Mouse (Mus musculus) retina, postnatal 1 day (tissue): ENCODE data around the gene Olfr372.

Experiments
- DNase-seq: peaks from one replicate; pipeline ENCODE4 v3.0.0-alpha.2; 2012

Olfr372 gene

DNA sequence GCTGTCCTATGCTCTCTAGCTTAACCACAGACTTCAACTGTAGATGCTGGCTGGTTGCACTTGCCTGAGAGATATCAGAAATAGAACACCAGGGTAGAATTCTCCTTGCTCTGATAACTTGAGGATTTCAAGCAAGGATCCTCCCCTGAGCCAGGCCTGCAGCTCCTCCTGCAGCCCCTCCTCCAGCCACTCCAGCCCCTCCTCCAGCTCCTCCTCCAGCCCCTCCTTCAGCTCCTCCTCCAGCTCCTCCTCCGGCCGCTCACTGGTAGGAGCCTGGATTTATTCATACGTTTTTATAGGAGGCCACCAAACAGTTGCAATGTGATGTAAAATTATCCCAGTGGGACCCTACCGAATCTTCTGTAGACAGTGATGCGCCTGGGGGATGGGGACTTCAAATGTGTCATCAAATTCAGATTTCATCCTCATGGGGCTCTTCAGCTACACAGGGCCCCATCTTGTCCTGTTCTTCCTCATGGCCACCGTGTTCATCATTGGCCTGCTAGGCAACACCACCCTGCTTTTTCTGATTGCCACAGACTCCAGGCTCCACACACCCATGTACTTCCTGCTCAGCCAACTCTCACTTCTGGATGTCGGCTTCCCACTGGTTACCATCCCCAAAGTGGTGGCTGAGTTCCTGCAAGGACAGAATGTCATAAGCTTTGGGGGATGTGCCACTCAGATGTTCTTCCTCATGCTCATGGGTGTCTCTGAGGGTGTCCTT lies 58.5 kb downstream of the Olfr372 start:
- peak; percentile 24 for DNase-seq

DNA sequence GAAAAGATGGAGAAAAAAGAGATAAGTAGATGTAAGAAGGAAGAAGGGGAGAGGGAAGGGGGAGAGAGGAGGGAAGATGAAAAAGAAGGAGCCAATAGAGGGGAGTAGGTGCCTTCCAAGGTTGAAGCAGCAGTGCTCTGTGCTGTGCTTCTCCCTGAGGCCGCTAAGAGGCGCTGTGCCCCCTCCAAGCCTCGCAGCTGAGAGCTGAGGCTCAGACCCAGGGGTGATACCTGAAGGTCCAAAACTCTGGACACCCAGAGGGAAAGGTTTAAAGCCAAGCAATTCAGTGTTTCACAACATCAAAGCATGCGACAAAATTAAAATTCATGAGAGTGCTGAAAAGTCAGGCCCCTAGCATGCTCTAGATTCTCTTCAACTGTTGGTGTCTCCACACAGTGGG lies 64.1 kb downstream of the Olfr372 start:
- DNase-seq = no peak

DNA sequence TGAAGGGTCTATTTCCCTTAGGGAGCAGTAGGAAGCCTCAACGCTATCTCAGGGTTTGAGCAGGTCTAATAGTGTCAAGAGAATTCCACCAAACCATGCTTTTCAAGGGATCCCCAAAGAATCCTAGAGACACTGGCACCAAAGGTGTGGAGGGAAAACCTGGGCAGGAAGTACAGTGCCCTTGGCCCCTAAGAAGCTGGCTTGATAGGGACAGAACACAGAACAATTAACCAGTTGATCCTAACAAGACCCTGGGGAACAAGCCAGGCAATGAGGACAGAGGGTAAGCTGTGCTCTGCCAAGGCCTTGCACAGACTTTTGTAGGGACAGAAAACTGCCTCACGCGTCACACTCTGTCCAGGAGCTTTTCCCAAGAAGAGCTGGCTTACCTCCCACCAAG lies 65.7 kb downstream of the Olfr372 start, which contains the start of gene Olfr374:
Gene Olfr374, plus strand, starts transcription at position 301 of the 400 bp plus-strand sequence.
- no peak for DNase-seq
